In genomic region chr1:119878909-119879308, GRCm38 (mm10) we compare ENCODE assay signal across 8 mouse cellular contexts. TPM values are rescaled to one million over a fixed set of nuclear protein-coding genes. Genes with fewer than 3 reads are reported as not detected.
A peak's percentile ranks its signal among the peaks of the same experiment; 100 is the strongest.
DNase-seq lines count a peak whose midpoint lies in the region; ATAC-seq lines count a peak whose summit lies in the region.

No protein-coding gene starts in this region.

- intact Hi-C loops in left cerebral cortex, postnatal 4 days (cut with DNase I) = no loop called here

- H3K4me2 ChIP-seq in forebrain, embryonic 14.5 days (ENCODE audit: low read length) = no peak overlapping the region

- DNase-seq in forebrain, embryonic 14.5 days (ENCODE audit: low spot score) = peak; percentile 86
- no peak for DNase-seq in forebrain, embryonic 10.5 days (ENCODE audit: extremely low spot score, low spot score)
- peak; percentile 26 for DNase-seq in ovary, adult 18-20 months (ENCODE audit: low spot score)
- no peak for DNase-seq in ovary, postnatal 10 days (ENCODE audit: low spot score)
- DNase-seq in left cerebral cortex, postnatal 4 days = peak; percentile 86
- DNase-seq in skeletal muscle tissue, adult 2 months (ENCODE audit: low read depth, low spot score) = peak; percentile 34
- DNase-seq in urinary bladder, adult 2 months (ENCODE audit: low spot score) = no peak
- no peak for DNase-seq in thymus, postnatal 25 days

- H3K9ac ChIP-seq in forebrain, embryonic 14.5 days (ENCODE audit: low read length) = no peak overlapping the region

- 45% methylated on average over 7 of the region's 7 CpGs for WGBS in forebrain, embryonic 14.5 days
- WGBS in forebrain, embryonic 10.5 days = 87% methylated on average over 7 of the region's 7 CpGs

- H3K36me3 ChIP-seq in forebrain, embryonic 14.5 days (ENCODE audit: control insufficient read depth, insufficient read depth, low read length) = no peaks in the 10 kb centered on the region
- H3K36me3 ChIP-seq in forebrain, embryonic 10.5 days (replicated peaks) = no peaks in the 10 kb centered on the region

- 0 out of 2 replicates have a peak, but pooled peaks cover 3% of the 10 kb centered on the region for H3K4me1 ChIP-seq in forebrain, embryonic 14.5 days (ENCODE audit: control insufficient read depth, insufficient read depth, low read length)
- H3K4me1 ChIP-seq in forebrain, embryonic 10.5 days = peaks cover 6% of the 10 kb centered on the region; the same call in 1 of the 2 replicates

- no peaks in the 10 kb centered on the region for H3K27me3 ChIP-seq in forebrain, embryonic 14.5 days (replicated peaks; ENCODE audit: control insufficient read depth, insufficient read depth, low read length)
- H3K27me3 ChIP-seq in forebrain, embryonic 10.5 days (ENCODE audit: poor library complexity, severe bottlenecking) = no peaks in the 10 kb centered on the region

- no peaks in the 10 kb centered on the region for H3K9me3 ChIP-seq in forebrain, embryonic 14.5 days (replicated peaks; ENCODE audit: control insufficient read depth, low read length)
- H3K9me3 ChIP-seq in forebrain, embryonic 10.5 days = no peaks in the 10 kb centered on the region

- peak overlapping the region; percentile 75 for H3K27ac ChIP-seq in forebrain, embryonic 14.5 days (ENCODE audit: low read depth, low read length)
- H3K27ac ChIP-seq in forebrain, embryonic 10.5 days = no peak overlapping the region

- H3K4me3 ChIP-seq in forebrain, embryonic 14.5 days (ENCODE audit: low read depth, low read length) = no peak overlapping the region
- H3K4me3 ChIP-seq in forebrain, embryonic 10.5 days = no peak overlapping the region

- peak; percentile 69; the same call in 1 of the 2 replicates for ATAC-seq in forebrain, embryonic 14.5 days

RNA-seq across cellular contexts. Expression of gene Tmem177, which starts 34.1 kb away (rescaled TPM):
- 13.3 TPM in 2 replicates for polyA plus RNA-seq in forebrain, embryonic 14.5 days (2014; fragmentation: Nextera tagmentation; extraction: Ambion mirVana)
- polyA plus RNA-seq in forebrain, embryonic 10.5 days (2016; fragmentation: Nextera tagmentation; extraction: Ambion mirVana) = 10.0 and 11.2 TPM in 2 replicates
- 1 to 10 TPM; 7.6 to 7.7 TPM for total RNA-seq in left cerebral cortex, postnatal 4 days (2021)
- polyA plus RNA-seq in urinary bladder, adult 2 months (2012; rRNA removed) = 4.3 and 4.5 TPM in 2 replicates

RNA-seq across cellular contexts. Expression of gene Ptpn4, which starts 41.5 kb away (rescaled TPM):
- 15.2 and 17.4 TPM in 2 replicates for polyA plus RNA-seq in forebrain, embryonic 14.5 days (2014; fragmentation: Nextera tagmentation; extraction: Ambion mirVana)
- 7.6 and 8.2 TPM in 2 replicates for polyA plus RNA-seq in forebrain, embryonic 10.5 days (2016; fragmentation: Nextera tagmentation; extraction: Ambion mirVana)
- total RNA-seq in left cerebral cortex, postnatal 4 days (2021) = 10 to 100 TPM; 37.2 to 39.0 TPM
- polyA plus RNA-seq in urinary bladder, adult 2 months (2012; rRNA removed) = 3.2 and 3.8 TPM in 2 replicates

Comparison
In these comparisons a context has a peak if more than half of its experiments do, and no peak if none do; other contexts are left out.
1. DNase-seq: peak in forebrain, embryonic 14.5 days (single experiment), ovary, adult 18-20 months (single experiment), left cerebral cortex, postnatal 4 days (single experiment) and skeletal muscle tissue, adult 2 months (single experiment); none in forebrain, embryonic 10.5 days (single experiment), ovary, postnatal 10 days (single experiment), urinary bladder, adult 2 months (single experiment) and thymus, postnatal 25 days (single experiment).